Mouse (Mus musculus): ENCODE data around the gene Hs6st2. TPM values are rescaled to one million over a fixed set of nuclear protein-coding genes. Genes with fewer than 3 reads are reported as not detected.

Hs6st2 gene
- polyA plus RNA-seq, 1 experiment: 1.5 TPM

GRCm38 (mm10) chrX:51684336-51685056 is 2.8 kb upstream of the Hs6st2 start:
- WGBS: 82% methylated on average over 3 of the region's 3 CpGs
- no peaks in the 10 kb centered on the region for H3K4me1 ChIP-seq (ENCODE audit: control insufficient read depth, insufficient read depth, low read length)

GRCm38 (mm10) chrX:51681170-51681667 is 437 bp downstream of the Hs6st2 start:
- 1% methylated on average over 35 of the region's 43 CpGs for WGBS
- Histone ChIP-seq H3K27ac (ENCODE audit: insufficient read depth, low read depth, low read length) (no peak overlapping the region), H3K27me3 (replicated peaks; ENCODE audit: control insufficient read depth, insufficient read depth, low read length) (no peaks in the 10 kb centered on the region), H3K4me3 (ENCODE audit: insufficient read depth, low read depth, low read length) (peak overlapping the region; percentile 55), H3K4me1 (ENCODE audit: control insufficient read depth, insufficient read depth, low read length) (no peaks in the 10 kb centered on the region), H3K36me3 (ENCODE audit: control insufficient read depth, insufficient read depth, low read length) (no peaks in the 10 kb centered on the region)
- DNase-seq: peak; percentile 26
- TF ChIP-seq CTCF (conservative IDR thresholded peaks at IDR 0.05; ENCODE audit: insufficient read depth, insufficient read length, low read depth, low read length): no peak
- no peak for TF ChIP-seq POLR2A (IDR thresholded peaks at IDR 0.05; ENCODE audit: low read depth, low read length)

More at GRCm38 (mm10) chrX:51684336-51685056, 2.8 kb upstream of the Hs6st2 start:
- Histone ChIP-seq H3K27me3 (replicated peaks; ENCODE audit: control insufficient read depth, insufficient read depth, low read length) (no peaks in the 10 kb centered on the region), H3K4me3 (ENCODE audit: insufficient read depth, low read depth, low read length) (no peak overlapping the region), H3K36me3 (ENCODE audit: control insufficient read depth, insufficient read depth, low read length) (no peaks in the 10 kb centered on the region), H3K27ac (ENCODE audit: insufficient read depth, low read depth, low read length) (no peak overlapping the region)
- no peak for TF ChIP-seq CTCF (conservative IDR thresholded peaks at IDR 0.05; ENCODE audit: insufficient read depth, insufficient read length, low read depth, low read length)
- no peak for TF ChIP-seq POLR2A (IDR thresholded peaks at IDR 0.05; ENCODE audit: low read depth, low read length)
- peak; percentile 21 for DNase-seq

GRCm38 (mm10) chrX:51680428-51681169 is 1.1 kb downstream of the Hs6st2 start:
- peak; percentile 20 for DNase-seq
- no peaks in the 10 kb centered on the region for H3K36me3 ChIP-seq (ENCODE audit: control insufficient read depth, insufficient read depth, low read length)
- no peak overlapping the region for H3K27ac ChIP-seq (ENCODE audit: insufficient read depth, low read depth, low read length)
- TF ChIP-seq CTCF (conservative IDR thresholded peaks at IDR 0.05; ENCODE audit: insufficient read depth, insufficient read length, low read depth, low read length) (no peak), POLR2A (IDR thresholded peaks at IDR 0.05; ENCODE audit: low read depth, low read length) (no peak)
- no peaks in the 10 kb centered on the region for H3K4me1 ChIP-seq (ENCODE audit: control insufficient read depth, insufficient read depth, low read length)
- H3K4me3 ChIP-seq (ENCODE audit: insufficient read depth, low read depth, low read length): peak overlapping the region; percentile 55
- H3K27me3 ChIP-seq (replicated peaks; ENCODE audit: control insufficient read depth, insufficient read depth, low read length): no peaks in the 10 kb centered on the region
- 2% methylated on average over 64 of the region's 70 CpGs for WGBS

GRCm38 (mm10) chrX:51679601-51680427 is 1.8 kb downstream of the Hs6st2 start:
- H3K36me3 ChIP-seq (ENCODE audit: control insufficient read depth, insufficient read depth, low read length): no peaks in the 10 kb centered on the region
- no peaks in the 10 kb centered on the region for H3K27me3 ChIP-seq (replicated peaks; ENCODE audit: control insufficient read depth, insufficient read depth, low read length)
- no peaks in the 10 kb centered on the region for H3K4me1 ChIP-seq (ENCODE audit: control insufficient read depth, insufficient read depth, low read length)
- no peak overlapping the region for H3K27ac ChIP-seq (ENCODE audit: insufficient read depth, low read depth, low read length)
- peak overlapping the region; percentile 55 for H3K4me3 ChIP-seq (ENCODE audit: insufficient read depth, low read depth, low read length)
- 7% methylated on average over 45 of the region's 46 CpGs for WGBS
- TF ChIP-seq POLR2A (IDR thresholded peaks at IDR 0.05; ENCODE audit: low read depth, low read length) (no peak), CTCF (conservative IDR thresholded peaks at IDR 0.05; ENCODE audit: insufficient read depth, insufficient read length, low read depth, low read length) (no peak)
- DNase-seq: peak; percentile 23

GRCm38 (mm10) chrX:51658236-51658635 is 23.4 kb downstream of the Hs6st2 start:
- no peak for DNase-seq
- 48% methylated on average over 2 of the region's 2 CpGs for WGBS

GRCm38 (mm10) chrX:51642661-51643257 is 38.9 kb downstream of the Hs6st2 start:
- Histone ChIP-seq H3K27me3 (replicated peaks; ENCODE audit: control insufficient read depth, insufficient read depth, low read length) (no peaks in the 10 kb centered on the region), H3K4me3 (ENCODE audit: insufficient read depth, low read depth, low read length) (no peak overlapping the region), H3K27ac (ENCODE audit: insufficient read depth, low read depth, low read length) (no peak overlapping the region), H3K36me3 (ENCODE audit: control insufficient read depth, insufficient read depth, low read length) (no peaks in the 10 kb centered on the region), H3K4me1 (ENCODE audit: control insufficient read depth, insufficient read depth, low read length) (no peaks in the 10 kb centered on the region)
- TF ChIP-seq CTCF (conservative IDR thresholded peaks at IDR 0.05; ENCODE audit: insufficient read depth, insufficient read length, low read depth, low read length): no peak
- TF ChIP-seq POLR2A (IDR thresholded peaks at IDR 0.05; ENCODE audit: low read depth, low read length): no peak
- no peak for DNase-seq
- WGBS: 79% methylated on average over 3 of the region's 3 CpGs

More at GRCm38 (mm10) chrX:51658236-51658635, 23.4 kb downstream of the Hs6st2 start:
- H3K27ac ChIP-seq (ENCODE audit: insufficient read depth, low read depth, low read length): no peak overlapping the region
- no peaks in the 10 kb centered on the region for H3K27me3 ChIP-seq (replicated peaks; ENCODE audit: control insufficient read depth, insufficient read depth, low read length)
- H3K36me3 ChIP-seq (ENCODE audit: control insufficient read depth, insufficient read depth, low read length): no peaks in the 10 kb centered on the region
- no peak overlapping the region for H3K4me3 ChIP-seq (ENCODE audit: insufficient read depth, low read depth, low read length)
- H3K4me1 ChIP-seq (ENCODE audit: control insufficient read depth, insufficient read depth, low read length): no peaks in the 10 kb centered on the region
- TF ChIP-seq CTCF (conservative IDR thresholded peaks at IDR 0.05; ENCODE audit: insufficient read depth, insufficient read length, low read depth, low read length): no peak
- no peak for TF ChIP-seq POLR2A (IDR thresholded peaks at IDR 0.05; ENCODE audit: low read depth, low read length)

All from kidney, adult 2 months (tissue).